Comparison of ENCODE assay signal across 10 mouse cellular contexts in genomic region chr1:72220008-72220407, GRCm38 (mm10). TPM values are rescaled to one million over a fixed set of nuclear protein-coding genes. Genes with fewer than 3 reads are reported as not detected.
DNase-seq lines count a peak whose midpoint lies in the region; TF ChIP-seq lines count a peak whose summit lies in the region.
"Had no signal": no experiment of that assay in that cellular context is flagged by ENCODE, and none has a peak within 500 bp of the region (broad histone marks: within the 10 kb centered on the region; RNA-seq: fewer than 3 reads in every experiment).

No protein-coding gene starts in this region.

- H3K4me3 ChIP-seq in gastrocnemius, adult 2 months, result no peak overlapping the region
- H3K4me3 ChIP-seq in midbrain, embryonic 10.5 days, result no peak overlapping the region
- H3K4me3 ChIP-seq: heart, embryonic 15.5 days; midbrain, embryonic 12.5 days had no signal

- H3K27ac ChIP-seq in gastrocnemius, adult 2 months, result no peak overlapping the region
- no peak overlapping the region for H3K27ac ChIP-seq in midbrain, embryonic 10.5 days (replicated peaks)
- H3K27ac ChIP-seq: heart, embryonic 15.5 days; midbrain, embryonic 12.5 days had no signal

- no peaks in the 10 kb centered on the region for H3K9me3 ChIP-seq in midbrain, embryonic 10.5 days (replicated peaks)
- H3K9me3 ChIP-seq: heart, embryonic 15.5 days; midbrain, embryonic 12.5 days had no signal

- intact Hi-C loops in gastrocnemius, adult 2 months (cut with DNase I), result no loop called here
- intact Hi-C loops in gastrocnemius, postnatal 36 days (cut with DNase I), result no loop called here

- TF ChIP-seq POLR2A in brain, embryonic 14.5 days (IDR thresholded peaks at IDR 0.05; ENCODE audit: borderline replicate concordance, extremely low read depth, insufficient read depth, insufficient read length, poor library complexity, severe bottlenecking), result no peak

- TF ChIP-seq CTCF in gastrocnemius, adult 2 months (IDR thresholded peaks at IDR 0.05), result peak; percentile 53
- peak; percentile 50; the same call in 1 of the 2 replicates for TF ChIP-seq CTCF in brain, embryonic 14.5 days (IDR thresholded peaks at IDR 0.05; ENCODE audit: borderline replicate concordance, extremely low read depth, insufficient read depth, insufficient read length)

- peaks cover 22% of the 10 kb centered on the region for H3K27me3 ChIP-seq in midbrain, embryonic 10.5 days (ENCODE audit: low read depth, poor library complexity, severe bottlenecking)

- no peaks in the 10 kb centered on the region for H3K36me3 ChIP-seq in midbrain, embryonic 10.5 days
- H3K36me3 ChIP-seq: heart, embryonic 15.5 days; midbrain, embryonic 12.5 days had no signal

- DNase-seq in gastrocnemius, adult 2 months, result peak; percentile 36
- DNase-seq in gastrocnemius, postnatal 36 days, result no peak
- peak; percentile 67 for DNase-seq in 3T3-L1 (ENCODE audit: low read depth, low spot score)
- peak; percentile 69 for DNase-seq in brain, embryonic 14.5 days (ENCODE audit: low read depth)
- peak; percentile 58 for DNase-seq in layer of hippocampus, adult 9-11 months
- DNase-seq in telencephalon, adult 2 months (ENCODE audit: low read depth, low spot score), result peak; percentile 76
- no peak for DNase-seq in yolk sac, embryonic 10.5 days (ENCODE audit: low spot score)
- DNase-seq in midbrain, embryonic 10.5 days (ENCODE audit: low spot score), result no peak

- WGBS in midbrain, embryonic 10.5 days, result 19% methylated on average over 4 of the region's 4 CpGs

- peaks cover 3% of the 10 kb centered on the region; the same call in 1 of the 2 replicates for H3K4me1 ChIP-seq in midbrain, embryonic 10.5 days
- H3K4me1 ChIP-seq: midbrain, embryonic 12.5 days had no signal

RNA-seq across cellular contexts. Expression of gene Mreg, which starts 7.9 kb away (rescaled TPM):
- total RNA-seq in gastrocnemius, adult 2 months (2021), result 10 to 100 TPM; 37.7 to 60.5 TPM
- total RNA-seq in gastrocnemius, postnatal 36 days (2021), result 10 to 100 TPM; 38.1 to 52.4 TPM
- 0.61 and 0.79 TPM in 2 replicates for polyA plus RNA-seq in brain, embryonic 14.5 days (2012; rRNA removed)
- polyA plus RNA-seq in midbrain, embryonic 10.5 days (2016; fragmentation: Nextera tagmentation; extraction: Ambion mirVana), result 5.0 and 7.6 TPM in 2 replicates

Comparison
In these comparisons a context has a peak if more than half of its experiments do, and no peak if none do; other contexts are left out.
1. DNase-seq: peak in gastrocnemius, adult 2 months (single experiment), 3T3-L1 (single experiment), brain, embryonic 14.5 days (single experiment), layer of hippocampus, adult 9-11 months (single experiment) and telencephalon, adult 2 months (single experiment); none in gastrocnemius, postnatal 36 days (0 of 2), yolk sac, embryonic 10.5 days (single experiment) and midbrain, embryonic 10.5 days (single experiment).